8 mouse cellular contexts compared by ENCODE assay signal in the genomic region with DNA sequence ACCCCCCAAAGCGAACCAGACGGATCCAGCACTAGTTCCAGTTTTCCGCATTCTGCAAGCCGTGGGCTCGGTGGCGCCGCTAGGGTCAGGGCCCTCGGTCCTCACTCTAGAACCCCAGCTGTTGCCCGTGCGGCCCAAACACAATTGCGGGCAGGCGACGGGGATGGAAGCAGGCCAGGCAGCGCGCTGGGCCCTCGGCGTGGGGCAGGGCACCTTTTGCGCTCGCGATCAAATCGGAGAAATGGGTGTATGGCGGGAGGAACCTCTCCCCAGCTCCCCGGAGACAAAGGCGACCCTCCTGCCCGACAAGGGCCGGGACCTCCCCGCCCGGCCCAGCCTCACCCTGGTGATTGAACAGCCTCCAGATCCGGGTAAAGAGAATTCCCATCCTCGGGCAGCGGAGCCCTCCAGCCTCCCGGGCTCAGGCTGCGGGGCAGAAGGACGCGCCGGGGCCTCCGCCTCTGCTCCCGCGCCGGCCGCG. TPM values are rescaled to one million over a fixed set of nuclear protein-coding genes. Genes with fewer than 3 reads are reported as not detected.
DNase-seq lines count a peak whose midpoint lies in the region; ATAC-seq and TF ChIP-seq lines count a peak whose summit lies in the region.

No protein-coding gene starts in this region.

- TF ChIP-seq CTCF in intestine, postnatal 0 days (IDR thresholded peaks at IDR 0.05; ENCODE audit: low read depth): 0 out of 2 replicates have a peak, but pooled peaks have one; percentile 10

- H3K4me2 ChIP-seq in forebrain, embryonic 15.5 days (replicated peaks): peak overlapping the region; percentile 52
- H3K4me2 ChIP-seq in intestine, postnatal 0 days (replicated peaks; ENCODE audit: low read depth): peak overlapping the region; percentile 88

- H3K9me3 ChIP-seq in forebrain, embryonic 15.5 days: no peaks in the 10 kb centered on the region
- no peaks in the 10 kb centered on the region for H3K9me3 ChIP-seq in intestine, postnatal 0 days (ENCODE audit: control insufficient read depth)

- peak overlapping the region; percentile 100 for H3K4me3 ChIP-seq in forebrain, embryonic 15.5 days
- H3K4me3 ChIP-seq in intestine, postnatal 0 days (ENCODE audit: low read depth, low read length): peak overlapping the region; percentile 97

- WGBS in forebrain, embryonic 15.5 days: under 1% methylated on average over 33 of the region's 42 CpGs
- WGBS in intestine, postnatal 0 days: 0% methylated on average over 40 of the region's 42 CpGs

- H3K36me3 ChIP-seq in forebrain, embryonic 15.5 days: no peaks in the 10 kb centered on the region
- H3K36me3 ChIP-seq in intestine, postnatal 0 days (ENCODE audit: control insufficient read depth, insufficient read depth): no peaks in the 10 kb centered on the region

- peak overlapping the region; percentile 88 for H3K27ac ChIP-seq in forebrain, embryonic 15.5 days (replicated peaks)
- H3K27ac ChIP-seq in intestine, postnatal 0 days (ENCODE audit: low read depth, low read length): peak overlapping the region; percentile 90

- peak overlapping the region; percentile 91 for H3K9ac ChIP-seq in forebrain, embryonic 15.5 days (replicated peaks)
- peak overlapping the region; percentile 97 for H3K9ac ChIP-seq in intestine, postnatal 0 days (ENCODE audit: low read depth, low read length)

- peak; percentile 88 for ATAC-seq in forebrain, embryonic 15.5 days (replicated peaks)
- peak; percentile 27; the same call in 1 of the 2 replicates for ATAC-seq in intestine, postnatal 0 days

- H3K27me3 ChIP-seq in forebrain, embryonic 15.5 days: no peaks in the 10 kb centered on the region
- H3K27me3 ChIP-seq in intestine, postnatal 0 days (replicated peaks; ENCODE audit: control insufficient read depth, insufficient read depth, low read length): no peaks in the 10 kb centered on the region

- peaks cover 34% of the 10 kb centered on the region for H3K4me1 ChIP-seq in forebrain, embryonic 15.5 days
- 0 out of 2 replicates have a peak, but pooled peaks cover 3% of the 10 kb centered on the region for H3K4me1 ChIP-seq in intestine, postnatal 0 days (replicated peaks; ENCODE audit: control insufficient read depth, insufficient read depth, low read length)

- DNase-seq in right cerebral cortex, adult 18-20 months: peak; percentile 56
- DNase-seq in right cerebral cortex, postnatal 25 days: no peak
- DNase-seq in adipocyte (ENCODE audit: low spot score): peak; percentile 51
- DNase-seq in lung, postnatal 10 days: peak; percentile 59
- peak; percentile 64 for DNase-seq in retina, postnatal 1 day
- DNase-seq in layer of hippocampus, adult 11-12 months (ENCODE audit: low spot score): no peak

RNA-seq across cellular contexts. Expression of gene Arl5a, which starts 0.4 kb away (rescaled TPM):
- 49.3 and 50.4 TPM in 2 replicates for polyA plus RNA-seq in forebrain, embryonic 15.5 days (2015; fragmentation: Nextera tagmentation; extraction: Ambion mirVana)
- polyA plus RNA-seq in intestine, postnatal 0 days (2015; fragmentation: Nextera tagmentation; extraction: Ambion mirVana): 27.4 and 31.1 TPM in 2 replicates

RNA-seq across cellular contexts. Expression of gene Neb, which starts 46.0 kb away (rescaled TPM):
- 9.8 and 10.3 TPM in 2 replicates for polyA plus RNA-seq in forebrain, embryonic 15.5 days (2015; fragmentation: Nextera tagmentation; extraction: Ambion mirVana)
- 0.10 and 0.17 TPM in 2 replicates for polyA plus RNA-seq in intestine, postnatal 0 days (2015; fragmentation: Nextera tagmentation; extraction: Ambion mirVana)

Comparison
In these comparisons a context has a peak if more than half of its experiments do, and no peak if none do; other contexts are left out.
1. DNase-seq: peak in right cerebral cortex, adult 18-20 months (single experiment), adipocyte (single experiment), lung, postnatal 10 days (single experiment) and retina, postnatal 1 day (single experiment); none in right cerebral cortex, postnatal 25 days (single experiment) and layer of hippocampus, adult 11-12 months (single experiment).